Mouse (Mus musculus) liver, postnatal 0 days (tissue): ENCODE data around the gene Habp4.

Experiments
- CTCF ChIP-seq: sonication (generic); IDR thresholded peaks from 2 replicates; pipeline ENCODE4 v1.5.1; 2016; ENCODE audit warnings: antibody characterized with exemption, low read depth
- EP300 ChIP-seq: IDR thresholded peaks from 2 replicates; pipeline ENCODE4 v1.6.1; 2016; ENCODE audit warnings: antibody characterized with exemption, low read depth, mild to moderate bottlenecking

DNA sequence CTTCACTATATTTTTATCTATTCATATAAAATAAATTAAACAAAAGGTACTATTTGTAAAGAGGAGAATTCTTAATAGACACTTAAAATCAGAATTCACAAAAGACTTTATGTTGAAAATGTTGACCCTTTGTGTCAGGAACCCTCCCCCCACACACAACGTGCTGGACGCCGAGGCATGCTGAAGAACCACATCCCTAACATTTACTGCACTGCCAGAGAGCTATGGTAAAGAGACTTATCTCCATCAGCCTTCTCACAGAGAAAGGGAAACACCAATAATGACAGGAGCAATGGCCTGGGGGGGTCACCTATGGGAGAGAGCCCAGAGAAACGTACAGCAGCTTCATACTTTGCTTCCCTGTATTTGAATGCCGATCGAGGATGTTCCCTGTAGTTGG is 46.5 kb downstream of the Habp4 start:
- TF ChIP-seq CTCF (no peak), EP300 (no peak)
